Mouse (Mus musculus): ENCODE measurements at regions not wholly inside any gene's neighbourhood (a gene's known extent, or its start where the extent isn't known, plus 50 kb on each side); places are given as distances from the start of the nearest gene placed in this dataset.

DNA sequence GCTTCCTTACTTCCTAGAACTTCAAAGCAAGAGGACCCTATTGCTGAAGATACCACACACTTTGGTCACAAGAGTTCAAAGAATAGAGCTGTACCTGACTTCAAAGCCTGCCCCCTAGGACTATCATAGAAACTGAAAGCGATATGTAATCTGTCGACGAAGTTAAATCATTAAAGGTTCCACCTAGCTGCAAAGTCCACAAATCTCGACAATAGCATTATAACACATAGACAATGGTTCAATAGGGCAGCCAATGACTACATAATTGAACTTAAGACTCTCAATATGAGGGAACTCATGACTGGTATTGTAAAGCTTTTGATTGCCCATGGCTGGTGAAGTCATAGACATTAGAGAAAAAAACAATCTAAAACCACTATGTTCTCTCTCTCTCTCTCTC, 200.8 kb downstream of the Fscb start:
- no peaks in the 10 kb centered on the region for H3K9me3 ChIP-seq (replicated peaks; ENCODE audit: low read length)
- WGBS: 89% methylated on average over 4 of the region's 4 CpGs
- no peak for TF ChIP-seq CTCF (IDR thresholded peaks at IDR 0.05; ENCODE audit: low read depth)
- H3K27me3 ChIP-seq (ENCODE audit: insufficient read depth, low read length): no peaks in the 10 kb centered on the region
- ATAC-seq (replicated peaks; ENCODE audit: low FRiP score, low read depth) (no peak), DNase-seq (ENCODE audit: low spot score) (no peak)
- no peak overlapping the region for H3K4me3 ChIP-seq (replicated peaks; ENCODE audit: low read depth, low read length)
- H3K4me2 ChIP-seq (ENCODE audit: low read length): no peak overlapping the region
- H3K9ac ChIP-seq (ENCODE audit: low read depth, low read length): no peak overlapping the region
- H3K27ac ChIP-seq: no peak overlapping the region
- no peaks in the 10 kb centered on the region for H3K4me1 ChIP-seq (replicated peaks; ENCODE audit: insufficient read depth, low read length)
- H3K36me3 ChIP-seq (ENCODE audit: insufficient read depth, low read length): no peaks in the 10 kb centered on the region

DNA sequence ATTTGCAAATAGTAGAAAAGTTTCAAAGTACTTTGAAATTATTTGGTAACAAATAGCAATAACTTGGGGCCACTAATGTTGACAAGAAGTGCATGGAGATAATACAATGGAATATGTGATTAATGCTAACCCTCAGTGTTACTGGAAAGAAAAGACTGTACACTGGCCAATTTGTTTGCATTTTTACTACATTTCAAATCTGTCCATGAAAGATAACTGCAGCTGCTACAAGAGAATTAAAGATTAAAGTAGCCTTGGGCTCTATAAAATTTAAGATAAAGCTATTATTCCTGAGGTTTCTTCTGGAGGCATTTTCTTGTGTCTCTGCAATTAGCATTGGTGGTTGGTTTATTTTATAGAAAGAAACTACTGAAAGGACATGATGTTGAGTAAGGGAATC, 208.4 kb downstream of the Fscb start:
- TF ChIP-seq CTCF (IDR thresholded peaks at IDR 0.05; ENCODE audit: low read depth): no peak
- ATAC-seq (replicated peaks; ENCODE audit: low FRiP score, low read depth) (no peak), DNase-seq (ENCODE audit: low spot score) (no peak)

DNA sequence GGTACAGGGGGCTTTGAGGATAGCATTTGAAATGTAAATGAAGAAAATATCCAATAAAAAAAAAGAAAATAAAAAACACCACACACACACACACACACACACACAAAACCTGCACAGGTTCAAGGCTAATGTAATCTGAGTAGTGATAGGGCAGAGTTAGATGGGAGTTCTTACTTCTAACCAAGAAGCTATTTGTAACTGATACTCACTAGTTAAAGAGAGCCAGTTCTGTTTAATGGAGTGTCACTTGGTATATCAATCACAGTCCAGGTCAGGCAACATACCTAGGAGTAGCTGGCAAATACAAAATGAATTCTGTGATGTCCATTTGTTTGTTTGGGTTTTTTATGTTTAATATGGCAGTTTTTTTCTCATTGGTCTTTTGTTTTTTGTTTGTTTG, 219.5 kb downstream of the Fscb start:
- Histone ChIP-seq H3K36me3 (ENCODE audit: insufficient read depth, low read length) (no peaks in the 10 kb centered on the region), H3K4me1 (replicated peaks; ENCODE audit: insufficient read depth, low read length) (no peaks in the 10 kb centered on the region), H3K4me2 (ENCODE audit: low read length) (no peak overlapping the region), H3K4me3 (replicated peaks; ENCODE audit: low read depth, low read length) (no peak overlapping the region), H3K27ac (no peak overlapping the region), H3K9ac (ENCODE audit: low read depth, low read length) (no peak overlapping the region), H3K9me3 (replicated peaks; ENCODE audit: low read length) (no peaks in the 10 kb centered on the region), H3K27me3 (ENCODE audit: insufficient read depth, low read length) (no peaks in the 10 kb centered on the region)
- TF ChIP-seq CTCF (IDR thresholded peaks at IDR 0.05; ENCODE audit: low read depth): no peak
- ATAC-seq (replicated peaks; ENCODE audit: low FRiP score, low read depth) (0 out of 2 replicates have a peak, but pooled peaks have one; percentile 29), DNase-seq (ENCODE audit: low spot score) (peak; percentile 33)

More for the DNA sequence above, 208.4 kb downstream of the Fscb start:
- H3K4me1 ChIP-seq (replicated peaks; ENCODE audit: insufficient read depth, low read length): no peaks in the 10 kb centered on the region
- H3K4me3 ChIP-seq (replicated peaks; ENCODE audit: low read depth, low read length): no peak overlapping the region
- no peaks in the 10 kb centered on the region for H3K9me3 ChIP-seq (replicated peaks; ENCODE audit: low read length)
- no peaks in the 10 kb centered on the region for H3K36me3 ChIP-seq (ENCODE audit: insufficient read depth, low read length)
- no peak overlapping the region for H3K27ac ChIP-seq
- H3K4me2 ChIP-seq (ENCODE audit: low read length): no peak overlapping the region
- H3K27me3 ChIP-seq (ENCODE audit: insufficient read depth, low read length): no peaks in the 10 kb centered on the region
- no peak overlapping the region for H3K9ac ChIP-seq (ENCODE audit: low read depth, low read length)

DNA sequence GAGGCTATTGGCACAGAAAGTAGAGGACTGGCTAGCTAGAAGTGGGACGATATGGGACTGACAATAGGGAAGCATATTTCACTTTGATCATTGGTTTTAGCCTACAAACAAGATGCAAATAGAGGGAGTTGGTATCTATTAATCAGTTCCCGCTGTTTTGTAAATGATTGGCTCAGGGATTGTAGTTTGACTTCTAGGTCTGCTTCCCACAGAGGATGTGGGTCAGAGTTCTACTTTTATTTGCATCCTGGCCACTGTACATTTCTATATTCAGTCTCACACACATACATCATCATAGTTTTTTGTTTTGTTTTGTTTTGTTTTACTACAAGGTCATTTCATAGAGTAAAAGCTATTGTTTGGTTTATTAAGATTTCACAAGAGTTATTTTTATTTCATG, 224.5 kb downstream of the Fscb start:
- H3K27ac ChIP-seq: no peak overlapping the region
- ATAC-seq (replicated peaks; ENCODE audit: low FRiP score, low read depth) (0 out of 2 replicates have a peak, but pooled peaks have one; percentile 25), DNase-seq (ENCODE audit: low spot score) (peak; percentile 1)
- H3K9me3 ChIP-seq (replicated peaks; ENCODE audit: low read length): no peaks in the 10 kb centered on the region
- H3K9ac ChIP-seq (ENCODE audit: low read depth, low read length): no peak overlapping the region
- no peaks in the 10 kb centered on the region for H3K27me3 ChIP-seq (ENCODE audit: insufficient read depth, low read length)
- no peak overlapping the region for H3K4me3 ChIP-seq (replicated peaks; ENCODE audit: low read depth, low read length)
- no peak for TF ChIP-seq CTCF (IDR thresholded peaks at IDR 0.05; ENCODE audit: low read depth)
- no peaks in the 10 kb centered on the region for H3K36me3 ChIP-seq (ENCODE audit: insufficient read depth, low read length)
- WGBS: 68% methylated on average over 2 of the region's 2 CpGs
- H3K4me2 ChIP-seq (ENCODE audit: low read length): no peak overlapping the region
- H3K4me1 ChIP-seq (replicated peaks; ENCODE audit: insufficient read depth, low read length): no peaks in the 10 kb centered on the region

DNA sequence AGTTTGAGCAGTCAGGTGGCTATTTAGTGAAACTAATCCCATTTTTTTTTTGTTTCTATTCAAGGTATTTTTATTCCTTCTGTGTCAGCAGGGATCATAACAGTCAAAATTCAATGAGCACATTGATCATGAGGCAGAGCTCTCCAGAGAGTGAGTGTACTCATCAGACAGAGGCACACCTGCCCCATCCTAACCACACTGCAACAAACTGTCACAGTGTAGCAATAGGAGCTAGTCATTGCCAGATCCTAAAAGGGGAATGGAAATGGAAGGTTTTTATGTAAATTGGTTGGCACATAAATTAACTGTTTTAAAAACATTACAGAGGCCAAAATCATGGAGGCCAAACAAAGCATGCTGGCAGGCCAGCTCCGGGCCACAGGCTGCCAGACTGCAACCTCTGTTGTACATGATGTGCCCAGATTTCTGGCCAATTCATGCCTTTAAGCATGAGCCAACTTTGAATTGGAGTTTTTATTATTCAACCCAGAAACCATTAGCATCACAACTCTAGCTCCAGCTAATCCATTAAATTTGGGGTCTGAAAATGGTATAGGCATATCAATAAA, 244.9 kb downstream of the Fscb start:
- Histone ChIP-seq H3K27me3 (ENCODE audit: insufficient read depth, low read length) (no peaks in the 10 kb centered on the region), H3K27ac (no peak overlapping the region), H3K4me3 (replicated peaks; ENCODE audit: low read depth, low read length) (no peak overlapping the region), H3K4me2 (ENCODE audit: low read length) (no peak overlapping the region), H3K36me3 (ENCODE audit: insufficient read depth, low read length) (no peaks in the 10 kb centered on the region), H3K9ac (ENCODE audit: low read depth, low read length) (no peak overlapping the region), H3K4me1 (replicated peaks; ENCODE audit: insufficient read depth, low read length) (no peaks in the 10 kb centered on the region), H3K9me3 (replicated peaks; ENCODE audit: low read length) (no peaks in the 10 kb centered on the region)
- 78% methylated on average over 1 of the region's 1 CpGs for WGBS
- no peak for DNase-seq (ENCODE audit: low spot score)
- ATAC-seq (replicated peaks; ENCODE audit: low FRiP score, low read depth): no peak
- no peak for TF ChIP-seq CTCF (IDR thresholded peaks at IDR 0.05; ENCODE audit: low read depth)

DNA sequence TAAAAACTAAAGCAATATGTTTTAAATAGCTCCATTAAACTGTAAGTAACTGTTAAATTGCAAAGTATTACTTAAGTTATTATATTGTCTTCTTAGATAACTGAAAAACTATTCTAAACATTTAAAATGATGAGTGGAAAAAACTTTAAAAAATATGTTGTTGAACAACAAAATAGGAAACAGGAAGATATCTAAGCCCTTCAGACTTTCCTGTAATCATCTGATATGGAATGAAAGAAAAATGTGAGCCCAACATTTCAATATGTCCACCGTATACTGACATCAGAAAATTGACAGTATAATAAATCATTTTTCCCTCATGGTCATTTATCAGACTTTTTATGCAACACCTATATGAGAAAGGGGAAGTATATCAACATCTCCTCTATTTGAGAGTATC, 258.1 kb downstream of the Fscb start:
- ATAC-seq (replicated peaks; ENCODE audit: low FRiP score, low read depth) (no peak), DNase-seq (ENCODE audit: low spot score) (no peak)
- H3K4me2 ChIP-seq (ENCODE audit: low read length): no peak overlapping the region
- no peak overlapping the region for H3K27ac ChIP-seq
- no peak overlapping the region for H3K4me3 ChIP-seq (replicated peaks; ENCODE audit: low read depth, low read length)
- H3K4me1 ChIP-seq (replicated peaks; ENCODE audit: insufficient read depth, low read length): no peaks in the 10 kb centered on the region
- no peaks in the 10 kb centered on the region for H3K27me3 ChIP-seq (ENCODE audit: insufficient read depth, low read length)
- no peak for TF ChIP-seq CTCF (IDR thresholded peaks at IDR 0.05; ENCODE audit: low read depth)
- H3K9ac ChIP-seq (ENCODE audit: low read depth, low read length): no peak overlapping the region
- no peaks in the 10 kb centered on the region for H3K36me3 ChIP-seq (ENCODE audit: insufficient read depth, low read length)
- WGBS: 79% methylated on average over 1 of the region's 1 CpGs
- no peaks in the 10 kb centered on the region for H3K9me3 ChIP-seq (replicated peaks; ENCODE audit: low read length)

DNA sequence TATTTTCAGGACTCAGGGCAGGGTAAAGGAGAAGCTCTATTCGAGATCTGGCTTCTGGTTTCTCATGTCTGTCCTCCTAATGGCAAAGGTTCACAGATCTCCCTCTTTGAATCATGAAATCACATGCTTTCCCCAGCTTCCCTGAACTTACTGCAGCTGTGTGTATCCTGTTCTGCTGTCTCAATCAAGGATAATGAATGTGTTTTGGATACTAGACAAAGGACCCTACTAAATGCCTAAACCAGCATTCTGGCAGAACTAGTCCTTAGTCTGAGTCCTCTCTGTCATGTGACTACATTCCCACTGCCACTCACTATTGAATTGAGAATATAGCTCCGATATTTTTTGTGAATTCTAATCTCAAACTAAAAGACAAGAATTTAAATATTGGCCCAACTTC, 276.1 kb downstream of the Fscb start:
- no peak overlapping the region for H3K9ac ChIP-seq (ENCODE audit: low read depth, low read length)
- no peak overlapping the region for H3K4me3 ChIP-seq (replicated peaks; ENCODE audit: low read depth, low read length)
- no peak for ATAC-seq (replicated peaks; ENCODE audit: low FRiP score, low read depth)
- H3K4me2 ChIP-seq (ENCODE audit: low read length): no peak overlapping the region
- TF ChIP-seq CTCF (IDR thresholded peaks at IDR 0.05; ENCODE audit: low read depth): no peak
- no peaks in the 10 kb centered on the region for H3K9me3 ChIP-seq (replicated peaks; ENCODE audit: low read length)
- H3K27me3 ChIP-seq (ENCODE audit: insufficient read depth, low read length): no peaks in the 10 kb centered on the region
- no peaks in the 10 kb centered on the region for H3K36me3 ChIP-seq (ENCODE audit: insufficient read depth, low read length)
- H3K4me1 ChIP-seq (replicated peaks; ENCODE audit: insufficient read depth, low read length): no peaks in the 10 kb centered on the region
- H3K27ac ChIP-seq: no peak overlapping the region
- 63% methylated on average over 2 of the region's 2 CpGs for WGBS
- no peak for DNase-seq (ENCODE audit: low spot score)

Measured in kidney, postnatal 0 days (tissue).